In the genomic region with DNA sequence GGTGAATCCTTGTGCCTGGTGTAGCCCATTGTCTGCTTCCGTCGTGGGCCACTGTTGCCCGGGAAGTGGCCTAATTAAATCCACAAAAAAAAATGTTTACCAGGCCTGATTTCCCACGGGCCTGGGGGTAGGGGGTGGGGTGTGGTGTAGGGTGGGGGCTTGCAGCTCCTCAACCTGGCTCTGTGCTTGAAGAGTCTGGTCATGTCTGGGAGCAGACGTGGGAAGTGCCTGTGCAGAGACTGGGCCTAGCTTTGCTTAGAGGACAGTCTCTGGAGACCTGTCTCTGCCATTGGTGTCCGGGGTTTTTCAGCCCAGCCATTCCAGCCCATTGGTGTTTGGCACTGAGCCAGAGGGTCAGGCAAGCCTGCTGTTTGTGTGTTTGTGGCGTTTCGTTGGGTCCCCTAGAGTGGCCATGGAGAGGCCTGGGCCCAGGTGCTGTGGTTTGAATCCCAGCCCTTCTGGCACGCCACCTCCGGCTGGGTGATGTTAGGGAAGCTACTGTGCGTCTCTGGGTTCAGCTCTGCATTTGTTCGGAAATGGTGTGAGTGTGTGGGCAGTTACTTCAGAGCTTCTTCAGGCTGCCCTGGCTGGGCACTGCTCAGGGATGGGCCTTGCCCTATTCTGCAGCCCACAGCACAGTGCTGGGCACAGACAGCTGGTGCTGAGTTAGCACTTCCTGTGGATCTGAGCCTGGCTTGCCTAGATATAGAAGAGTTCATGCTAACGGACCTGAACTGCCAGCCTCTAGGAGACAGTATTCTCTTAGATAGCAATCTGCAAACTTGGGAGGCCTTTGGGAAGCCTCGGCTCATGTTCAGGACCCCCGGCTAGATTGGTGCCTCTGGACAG, we compare ENCODE assay signal across 9 mouse cellular contexts. TPM values are rescaled to one million over a fixed set of nuclear protein-coding genes. Genes with fewer than 3 reads are reported as not detected.
A peak's percentile ranks its signal among the peaks of the same experiment; 100 is the strongest.
DNase-seq lines count a peak whose midpoint lies in the region; ATAC-seq and TF ChIP-seq lines count a peak whose summit lies in the region.
"Had no signal": no experiment of that assay in that cellular context is flagged by ENCODE, and none has a peak within 500 bp of the region (broad histone marks: within the 10 kb centered on the region; RNA-seq: fewer than 3 reads in every experiment).

No protein-coding gene starts in this region.

- H3K4me3 ChIP-seq in forebrain, embryonic 10.5 days, result peak overlapping the region; percentile 1; the same call in 1 of the 2 replicates
- no peak overlapping the region for H3K4me3 ChIP-seq in forebrain, embryonic 16.5 days (replicated peaks; ENCODE audit: low read length)
- H3K4me3 ChIP-seq in lung, embryonic 16.5 days (ENCODE audit: low read length), result no peak overlapping the region
- no peak overlapping the region for H3K4me3 ChIP-seq in hindbrain, embryonic 11.5 days (ENCODE audit: low read depth, low read length)
- peak overlapping the region; percentile 39 for H3K4me3 ChIP-seq in liver, postnatal 0 days (ENCODE audit: low read depth, low read length)

- no peak overlapping the region for H3K4me2 ChIP-seq in forebrain, embryonic 16.5 days (ENCODE audit: low read length)
- H3K4me2 ChIP-seq in lung, embryonic 16.5 days (ENCODE audit: low read depth, low read length), result no peak overlapping the region
- no peak overlapping the region for H3K4me2 ChIP-seq in hindbrain, embryonic 11.5 days (replicated peaks; ENCODE audit: low read depth, low read length)
- H3K4me2 ChIP-seq in liver, postnatal 0 days (ENCODE audit: low read depth, low read length), result peak overlapping the region; percentile 56

- DNase-seq in forebrain, embryonic 10.5 days (ENCODE audit: extremely low spot score, low spot score), result no peak
- no peak for DNase-seq in lung, postnatal 36 days
- no peak for DNase-seq in hindbrain, embryonic 11.5 days (ENCODE audit: low spot score)
- no peak for DNase-seq in liver, postnatal 0 days
- DNase-seq in cerebellum, adult 18-20 months, result no peak
- no peak for DNase-seq in kidney, postnatal 36 days
- DNase-seq: adrenal gland, postnatal 36 days had no signal

- H3K4me1 ChIP-seq in forebrain, embryonic 10.5 days, result peaks cover 28% of the 10 kb centered on the region
- H3K4me1 ChIP-seq in forebrain, embryonic 16.5 days (replicated peaks; ENCODE audit: control insufficient read depth, insufficient read depth, low read length), result 0 out of 2 replicates have a peak, but pooled peaks cover 3% of the 10 kb centered on the region
- peaks cover 9% of the 10 kb centered on the region; the same call in 1 of the 2 replicates for H3K4me1 ChIP-seq in lung, embryonic 16.5 days (replicated peaks; ENCODE audit: control insufficient read depth, insufficient read depth, low read length)
- H3K4me1 ChIP-seq in hindbrain, embryonic 11.5 days (replicated peaks; ENCODE audit: control insufficient read depth, insufficient read depth, low read length), result peaks cover 2% of the 10 kb centered on the region
- peaks cover 43% of the 10 kb centered on the region for H3K4me1 ChIP-seq in liver, postnatal 0 days (ENCODE audit: insufficient read depth)

- ATAC-seq in forebrain, embryonic 16.5 days, result no peak
- ATAC-seq in lung, embryonic 16.5 days (ENCODE audit: low read depth), result no peak
- no peak; the same call in 1 of the 2 replicates for ATAC-seq in hindbrain, embryonic 11.5 days (ENCODE audit: low FRiP score)
- ATAC-seq in liver, postnatal 0 days, result peak; percentile 31

- H3K27ac ChIP-seq in forebrain, embryonic 10.5 days, result peak overlapping the region; percentile 48
- H3K27ac ChIP-seq in forebrain, embryonic 16.5 days (ENCODE audit: low read length), result no peak overlapping the region
- H3K27ac ChIP-seq in lung, embryonic 16.5 days (ENCODE audit: low read length), result no peak overlapping the region
- H3K27ac ChIP-seq in hindbrain, embryonic 11.5 days (ENCODE audit: low read depth, low read length), result 0 out of 2 replicates have a peak overlapping the region, but pooled peaks have one; percentile 24
- H3K27ac ChIP-seq in liver, postnatal 0 days (ENCODE audit: low read depth), result no peak overlapping the region; the same call in 1 of the 2 replicates

- TF ChIP-seq EP300 in liver, postnatal 0 days (IDR thresholded peaks at IDR 0.05; ENCODE audit: low read depth), result no peak; the same call in 1 of the 2 replicates

- no peak overlapping the region for H3K9ac ChIP-seq in forebrain, embryonic 16.5 days (replicated peaks; ENCODE audit: low read depth, low read length)
- 0 out of 2 replicates have a peak overlapping the region, but pooled peaks have one; percentile 11 for H3K9ac ChIP-seq in lung, embryonic 16.5 days (ENCODE audit: low read length)
- no peak overlapping the region for H3K9ac ChIP-seq in hindbrain, embryonic 11.5 days (ENCODE audit: low read depth, low read length)
- peak overlapping the region; percentile 31 for H3K9ac ChIP-seq in liver, postnatal 0 days (replicated peaks)

- H3K27me3 ChIP-seq in forebrain, embryonic 10.5 days (ENCODE audit: poor library complexity, severe bottlenecking), result no peaks in the 10 kb centered on the region
- H3K27me3 ChIP-seq in forebrain, embryonic 16.5 days (replicated peaks; ENCODE audit: control insufficient read depth, insufficient read depth, low read length), result no peaks in the 10 kb centered on the region
- no peaks in the 10 kb centered on the region for H3K27me3 ChIP-seq in lung, embryonic 16.5 days (ENCODE audit: control insufficient read depth, insufficient read depth, low read depth, low read length)
- H3K27me3 ChIP-seq in hindbrain, embryonic 11.5 days (ENCODE audit: control insufficient read depth, insufficient read depth, low read length), result no peaks in the 10 kb centered on the region
- H3K27me3 ChIP-seq in liver, postnatal 0 days (ENCODE audit: insufficient read depth, low read length), result no peaks in the 10 kb centered on the region

- TF ChIP-seq CTCF in liver, postnatal 0 days (IDR thresholded peaks at IDR 0.05; ENCODE audit: low read depth), result no peak

- no peaks in the 10 kb centered on the region for H3K36me3 ChIP-seq in forebrain, embryonic 10.5 days (replicated peaks)
- no peaks in the 10 kb centered on the region for H3K36me3 ChIP-seq in forebrain, embryonic 16.5 days (ENCODE audit: control insufficient read depth, insufficient read depth)
- H3K36me3 ChIP-seq in lung, embryonic 16.5 days (ENCODE audit: control insufficient read depth, insufficient read depth, low read length), result no peaks in the 10 kb centered on the region
- H3K36me3 ChIP-seq in hindbrain, embryonic 11.5 days (ENCODE audit: control insufficient read depth, insufficient read depth, low read length), result no peaks in the 10 kb centered on the region
- H3K36me3 ChIP-seq in liver, postnatal 0 days (replicated peaks; ENCODE audit: insufficient read depth, low read length), result peaks cover 11% of the 10 kb centered on the region

- WGBS in forebrain, embryonic 10.5 days, result 82% methylated on average over 15 of the region's 15 CpGs
- 48% methylated on average over 15 of the region's 15 CpGs for WGBS in forebrain, embryonic 16.5 days
- 63% methylated on average over 15 of the region's 15 CpGs for WGBS in lung, embryonic 16.5 days
- 64% methylated on average over 15 of the region's 15 CpGs for WGBS in hindbrain, embryonic 11.5 days
- 57% methylated on average over 15 of the region's 15 CpGs for WGBS in liver, postnatal 0 days (ENCODE audit: insufficient replicate concordance)

- no peaks in the 10 kb centered on the region for H3K9me3 ChIP-seq in forebrain, embryonic 10.5 days
- no peaks in the 10 kb centered on the region for H3K9me3 ChIP-seq in forebrain, embryonic 16.5 days (ENCODE audit: control insufficient read depth, low read length)
- no peaks in the 10 kb centered on the region for H3K9me3 ChIP-seq in lung, embryonic 16.5 days (ENCODE audit: control insufficient read depth, low read length)
- H3K9me3 ChIP-seq in hindbrain, embryonic 11.5 days (ENCODE audit: control insufficient read depth, low read length), result no peaks in the 10 kb centered on the region
- no peaks in the 10 kb centered on the region for H3K9me3 ChIP-seq in liver, postnatal 0 days (ENCODE audit: low read length)

RNA-seq across cellular contexts. Expression of gene Adcy7, which starts 29.6 kb away (rescaled TPM):
- 3.1 and 4.0 TPM in 2 replicates for polyA plus RNA-seq in forebrain, embryonic 10.5 days (2016; fragmentation: Nextera tagmentation; extraction: Ambion mirVana)
- polyA plus RNA-seq in forebrain, embryonic 16.5 days (2015; fragmentation: Nextera tagmentation; extraction: Ambion mirVana), result 2.1 TPM in 2 replicates
- 13.4 and 15.0 TPM in 2 replicates for polyA plus RNA-seq in lung, embryonic 16.5 days (2015; fragmentation: Nextera tagmentation; extraction: Ambion mirVana)
- 1.7 and 2.5 TPM in 2 replicates for polyA plus RNA-seq in hindbrain, embryonic 11.5 days (2014; fragmentation: Nextera tagmentation; extraction: Ambion mirVana)
- polyA plus RNA-seq in liver, postnatal 0 days (2015; fragmentation: Nextera tagmentation; extraction: Ambion mirVana), result 8.1 and 8.4 TPM in 2 replicates

Comparison
In these comparisons a context has a peak if more than half of its experiments do, and no peak if none do; other contexts are left out.
1. H3K27ac ChIP-seq: peak in forebrain, embryonic 10.5 days (single experiment) and hindbrain, embryonic 11.5 days (single experiment); none in forebrain, embryonic 16.5 days (single experiment), lung, embryonic 16.5 days (single experiment) and liver, postnatal 0 days (single experiment).
2. H3K4me3 ChIP-seq: peak in forebrain, embryonic 10.5 days (single experiment) and liver, postnatal 0 days (single experiment); none in forebrain, embryonic 16.5 days (single experiment), lung, embryonic 16.5 days (single experiment) and hindbrain, embryonic 11.5 days (single experiment).
3. H3K9ac ChIP-seq: peak in lung, embryonic 16.5 days (single experiment) and liver, postnatal 0 days (single experiment); none in forebrain, embryonic 16.5 days (single experiment) and hindbrain, embryonic 11.5 days (single experiment).